Mouse (Mus musculus): ENCODE data around the gene Cfap97d1. TPM values are rescaled to one million over a fixed set of nuclear protein-coding genes. Genes with fewer than 3 reads are reported as not detected.

Gene Cfap97d1
- polyA plus RNA-seq (2015; fragmentation: Nextera tagmentation; extraction: Ambion mirVana), result not detected in 2 replicates

GRCm38 (mm10) chr11:101984054-101985025 lies at the start of gene Cfap97d1:
TSS of gene Cfap97d1 (plus strand) at chr11:101984279.
- DNase-seq (ENCODE audit: low spot score), result peak; percentile 37

DNA sequence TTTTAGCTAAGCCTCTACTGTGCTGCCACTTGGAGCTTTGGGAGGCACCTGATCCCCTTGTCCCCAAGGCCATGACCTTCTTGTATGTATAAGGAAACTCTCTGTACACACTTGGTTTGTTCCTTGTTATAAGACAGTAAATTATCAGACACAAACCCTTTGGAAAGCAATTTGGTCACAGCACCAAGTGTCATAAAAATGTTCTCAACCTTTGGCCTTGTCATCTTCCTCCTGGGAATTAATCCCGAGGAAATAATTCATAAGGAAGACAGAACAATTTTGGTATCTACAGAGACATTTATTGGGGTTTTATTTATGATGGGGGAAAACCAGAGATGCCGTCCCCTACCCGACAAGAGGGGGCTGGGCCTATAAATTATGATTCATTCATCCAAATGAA lies 48.3 kb upstream of the Cfap97d1 start:
- DNase-seq (ENCODE audit: low spot score), result no peak

GRCm38 (mm10) chr11:101936421-101936820 lies 47.7 kb upstream of the Cfap97d1 start:
- no peak for DNase-seq (ENCODE audit: low spot score)

DNA sequence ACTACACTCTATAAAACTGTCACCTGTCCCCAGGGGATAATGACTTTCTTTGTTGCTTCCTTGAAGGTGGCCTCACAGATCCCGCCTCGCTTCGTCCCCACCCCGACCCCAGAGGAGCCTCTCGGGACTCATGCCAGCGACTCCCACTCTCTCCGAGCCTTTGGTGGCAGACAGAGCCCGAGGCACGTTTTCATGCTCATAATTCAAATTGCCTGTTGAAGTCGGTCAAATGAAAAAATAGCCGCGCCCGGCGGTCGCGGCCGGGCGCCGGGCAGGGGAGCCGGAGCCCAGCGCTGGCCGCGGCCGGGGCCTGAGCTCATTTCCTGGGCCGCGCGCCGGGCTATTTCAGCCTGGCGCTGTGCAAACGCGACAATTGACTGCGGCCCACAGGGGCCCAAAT lies 47.0 kb upstream of the Cfap97d1 start:
- no peak for DNase-seq (ENCODE audit: low spot score)

- DNase-seq (ENCODE audit: low spot score), result no peak
These were observed 41.0 kb upstream of the Cfap97d1 start for GRCm38 (mm10) chr11:101943055-101943454.

GRCm38 (mm10) chr11:101946525-101946924 lies 37.6 kb upstream of the Cfap97d1 start:
- peak; percentile 31 for DNase-seq (ENCODE audit: low spot score)

DNA sequence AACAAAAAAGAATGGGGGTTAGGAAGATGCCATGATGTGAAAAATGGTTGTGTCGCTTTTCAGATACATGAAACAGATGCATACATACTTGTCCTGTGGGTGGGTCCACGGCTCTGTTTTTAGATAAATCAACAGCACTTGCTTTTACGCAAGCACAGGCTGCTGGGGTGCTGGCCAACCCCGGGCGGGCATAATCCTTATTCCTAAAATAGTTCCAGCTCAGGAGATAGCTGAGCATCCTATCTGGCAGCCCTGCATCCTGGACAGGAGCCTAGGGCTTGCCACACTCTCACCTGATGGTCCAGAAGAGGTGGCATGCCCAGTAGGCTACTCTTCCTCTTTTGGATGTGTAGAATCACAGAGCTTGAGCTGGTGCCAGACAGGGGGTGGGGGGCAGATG lies 34.1 kb upstream of the Cfap97d1 start:
- DNase-seq (ENCODE audit: low spot score), result no peak

DNA sequence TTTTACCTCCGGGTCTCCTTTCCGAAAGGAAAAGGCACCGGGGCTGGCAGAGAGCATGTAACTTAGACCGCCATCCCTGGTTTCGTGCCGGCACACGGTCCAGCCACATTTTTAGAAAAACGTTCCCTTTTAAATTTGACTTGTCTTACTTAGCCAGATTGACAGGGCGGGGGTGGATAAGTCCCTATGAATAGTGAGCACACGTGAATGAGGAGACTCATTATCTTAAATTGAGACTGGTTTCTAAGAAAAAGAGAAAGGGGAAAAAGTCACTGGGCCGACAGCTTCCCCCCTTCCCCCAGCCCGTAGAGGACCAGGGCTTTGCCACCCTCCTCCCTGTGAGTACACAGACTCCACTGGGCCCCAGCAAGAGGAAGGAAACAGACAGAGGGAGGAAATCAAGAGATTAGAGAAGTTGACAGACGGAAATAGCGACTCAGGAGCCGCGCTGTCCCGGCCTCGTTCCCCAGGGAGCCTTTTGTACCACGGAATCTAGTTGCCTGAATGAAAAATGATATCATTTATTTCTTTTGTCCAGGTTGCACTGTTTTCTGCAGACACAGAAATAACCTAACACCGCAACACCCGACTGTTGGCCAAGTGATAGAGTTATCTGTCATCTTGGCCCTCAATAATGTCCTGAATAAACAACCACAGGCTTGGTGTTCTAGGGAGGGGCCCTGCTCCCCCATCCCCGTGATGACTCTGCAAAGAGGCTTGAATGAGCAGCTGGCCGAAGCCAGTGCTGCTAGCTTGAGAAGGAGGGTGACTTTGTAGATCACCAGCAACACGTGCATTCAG lies 31.3 kb upstream of the Cfap97d1 start:
- DNase-seq (ENCODE audit: low spot score), result no peak

DNA sequence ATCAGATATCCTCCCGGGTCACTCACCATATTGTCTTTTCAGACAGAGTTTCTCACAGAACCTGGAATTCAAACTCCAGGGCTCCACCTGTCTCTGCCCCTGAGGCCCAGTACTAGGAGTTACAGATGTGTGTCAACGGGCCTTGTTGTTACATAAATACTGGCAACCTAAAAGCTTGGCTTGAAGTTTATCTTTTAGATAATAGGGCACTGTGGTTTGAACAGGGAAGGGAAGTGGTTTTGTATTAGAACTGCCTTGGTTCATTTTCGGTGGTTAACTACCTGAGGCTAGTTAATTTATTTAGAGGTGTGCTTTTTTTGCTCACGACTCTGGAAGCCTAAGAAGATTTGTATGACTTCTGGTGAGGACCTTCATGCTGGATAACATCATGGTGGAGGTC lies 30.6 kb upstream of the Cfap97d1 start:
- no peak for DNase-seq (ENCODE audit: low spot score)

DNA sequence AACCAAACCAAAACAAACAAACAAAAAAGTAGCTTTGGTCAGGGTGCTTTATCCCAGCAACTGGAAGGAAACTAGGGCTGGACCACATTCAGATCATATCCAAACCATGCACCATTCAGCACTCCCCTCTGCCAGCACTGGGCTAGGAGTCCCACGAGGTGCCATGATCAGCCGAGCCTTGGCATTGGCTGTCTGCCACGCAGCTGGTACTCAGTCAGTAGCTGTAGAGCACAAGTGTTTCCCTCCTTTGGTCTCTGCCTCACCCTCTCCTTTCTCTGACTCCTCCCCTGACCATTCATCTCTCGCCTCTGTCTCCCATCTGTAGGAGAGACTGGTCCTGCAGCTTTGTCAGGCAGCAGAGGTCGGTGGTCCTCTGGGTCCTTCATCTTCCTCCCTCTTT lies 26.6 kb upstream of the Cfap97d1 start:
- no peak for DNase-seq (ENCODE audit: low spot score)

DNA sequence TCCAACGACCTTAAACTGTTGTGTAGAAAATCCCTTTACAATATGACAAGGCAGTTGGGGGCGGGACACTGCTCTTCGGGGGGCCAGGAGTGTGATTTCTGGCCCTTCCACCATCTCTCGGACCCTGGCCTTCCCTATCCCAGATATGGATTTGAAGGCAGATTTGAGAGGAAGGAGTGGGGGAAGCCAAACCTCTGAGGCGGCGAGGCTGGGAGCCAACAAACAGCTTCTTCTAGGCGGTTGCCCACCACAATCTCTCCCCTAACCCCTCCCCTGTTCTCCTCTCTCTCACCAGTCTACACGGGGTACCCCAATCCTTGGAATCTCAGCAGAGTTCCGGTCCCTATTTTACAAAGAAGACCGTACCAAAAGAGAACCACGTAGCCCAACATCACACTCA lies 21.0 kb upstream of the Cfap97d1 start:
- DNase-seq (ENCODE audit: low spot score), result no peak

DNA sequence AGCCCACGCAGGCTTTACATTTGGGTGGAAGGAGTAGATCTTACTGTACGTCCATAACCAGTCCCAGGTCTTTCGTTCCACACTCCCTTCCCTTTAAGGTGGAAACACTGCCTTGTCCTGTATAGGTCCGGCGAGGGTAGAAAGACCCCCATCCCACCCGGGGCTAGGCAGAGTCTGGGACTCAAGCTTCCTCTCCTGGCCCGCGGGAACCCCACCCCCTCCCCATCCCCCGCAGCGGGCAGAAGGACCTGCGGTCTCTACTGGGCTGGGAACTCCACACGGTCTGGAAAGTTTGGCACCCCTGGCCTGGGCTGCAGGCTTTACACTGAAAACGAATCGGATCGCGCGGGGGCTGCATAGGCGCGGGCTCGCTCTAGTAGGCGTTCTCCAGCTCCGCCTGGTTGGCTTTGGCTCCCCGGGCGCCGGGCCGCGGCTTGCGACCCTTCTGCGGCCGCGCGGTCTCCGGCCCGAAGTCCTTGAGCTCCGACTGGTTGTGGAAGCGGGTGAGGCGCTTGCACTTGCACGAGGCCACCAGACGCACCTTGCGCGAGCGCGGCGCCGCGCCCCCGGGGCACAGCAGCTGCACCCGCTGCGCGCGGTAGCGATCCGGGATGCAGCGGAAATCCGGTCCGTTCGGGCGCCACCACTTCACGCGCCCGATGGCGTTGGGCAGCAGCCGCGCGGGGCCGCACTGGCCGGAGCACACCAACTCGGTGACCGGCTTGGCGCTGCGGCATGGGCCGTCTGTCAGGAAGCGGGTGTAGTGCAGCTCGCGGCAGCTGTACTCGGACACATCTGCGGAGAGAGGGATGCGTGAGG lies 20.4 kb upstream of the Cfap97d1 start:
- peak; percentile 5 for DNase-seq (ENCODE audit: low spot score)

GRCm38 (mm10) chr11:101964647-101965046 lies 19.4 kb upstream of the Cfap97d1 start:
- no peak for DNase-seq (ENCODE audit: low spot score)

- DNase-seq (ENCODE audit: low spot score), result no peak
These were observed 18.5 kb upstream of the Cfap97d1 start for GRCm38 (mm10) chr11:101965553-101965952.

- DNase-seq (ENCODE audit: low spot score), result no peak
These were observed 17.0 kb upstream of the Cfap97d1 start, which contains the start of gene Sost for GRCm38 (mm10) chr11:101966965-101967614. TSS of gene Sost (minus strand) at chr11:101967015.

- no peak for DNase-seq (ENCODE audit: low spot score)
These were observed 15.8 kb upstream of the Cfap97d1 start for GRCm38 (mm10) chr11:101968311-101968710.

- peak; percentile 58 for DNase-seq (ENCODE audit: low spot score)
These were observed 15.3 kb upstream of the Cfap97d1 start for GRCm38 (mm10) chr11:101968791-101969190.

- no peak for DNase-seq (ENCODE audit: low spot score)
These were observed 14.2 kb upstream of the Cfap97d1 start for GRCm38 (mm10) chr11:101969835-101970234.

DNA sequence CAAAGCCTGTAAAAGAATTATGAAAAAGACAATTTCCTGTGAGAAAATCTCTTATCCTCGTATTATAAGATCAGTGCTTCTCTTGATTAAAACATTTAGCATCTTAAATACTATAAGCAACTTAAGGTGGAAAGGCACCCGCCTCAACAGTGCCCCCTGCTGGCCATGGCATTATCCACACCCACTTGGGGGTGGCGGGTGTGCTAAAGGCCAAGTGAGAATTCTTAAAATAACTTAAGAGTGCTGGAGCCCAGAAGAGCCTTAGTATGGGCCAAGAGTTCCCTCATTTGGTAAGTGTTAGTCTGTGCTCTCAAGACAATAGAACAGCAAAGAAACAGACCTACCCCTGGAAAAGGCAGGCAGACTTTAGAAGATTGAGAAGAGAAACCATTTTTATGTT lies 12.7 kb upstream of the Cfap97d1 start:
- DNase-seq (ENCODE audit: low spot score), result peak; percentile 42

DNA sequence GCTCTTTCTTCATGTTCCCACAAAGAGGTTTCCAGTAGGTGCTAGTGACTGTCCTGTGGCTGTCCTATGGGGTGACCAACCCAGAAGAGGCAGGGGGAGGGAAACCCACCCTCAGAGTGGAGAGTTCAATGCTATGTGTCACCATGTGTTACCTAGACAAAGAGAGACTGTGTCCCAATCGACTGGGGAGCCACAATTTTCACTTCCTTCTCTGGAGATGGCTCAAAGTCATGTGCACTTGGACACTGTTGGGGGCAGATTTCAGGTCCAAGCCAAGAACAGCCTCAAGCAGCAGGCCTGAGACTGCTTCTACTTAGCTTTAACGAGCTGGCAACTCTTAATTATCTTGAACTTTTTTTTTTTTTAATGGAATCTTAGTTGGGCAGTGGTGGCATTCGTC lies 12.0 kb upstream of the Cfap97d1 start:
- no peak for DNase-seq (ENCODE audit: low spot score)

GRCm38 (mm10) chr11:101972651-101973050 lies 11.4 kb upstream of the Cfap97d1 start:
- DNase-seq (ENCODE audit: low spot score), result no peak

Data from thymus, postnatal 0 days (tissue).